Mouse (Mus musculus): Measurements from ENCODE around the gene Itga2.

Itga2 gene

GRCm38 (mm10) chr13:114885171-114885570, 46.7 kb downstream of the Itga2 start:
- DNase-seq (ENCODE audit: low spot score in 2 of 2) = no peak

- no peak for DNase-seq (ENCODE audit: low spot score in 2 of 2)
These were observed 53.2 kb downstream of the Itga2 start for GRCm38 (mm10) chr13:114878667-114879066.

GRCm38 (mm10) chr13:114876005-114876520, 55.8 kb downstream of the Itga2 start:
- DNase-seq (ENCODE audit: low spot score in 2 of 2) = no peak

- no peak for DNase-seq (ENCODE audit: low spot score in 2 of 2)
These were observed 57.2 kb downstream of the Itga2 start for GRCm38 (mm10) chr13:114874738-114875137.

- DNase-seq (ENCODE audit: low spot score in 2 of 2) = no peak
These were observed 74.4 kb downstream of the Itga2 start for GRCm38 (mm10) chr13:114857525-114857924.

- DNase-seq (ENCODE audit: low spot score in 2 of 2) = no peak
These were observed 75.7 kb downstream of the Itga2 start for GRCm38 (mm10) chr13:114856269-114856627.

GRCm38 (mm10) chr13:114855573-114856268, 76.2 kb downstream of the Itga2 start:
- DNase-seq (ENCODE audit: low spot score in 2 of 2) = no peak

- DNase-seq (ENCODE audit: low spot score in 2 of 2) = no peak
These were observed 77.5 kb downstream of the Itga2 start for GRCm38 (mm10) chr13:114854428-114854827.

GRCm38 (mm10) chr13:114854023-114854422, 77.9 kb downstream of the Itga2 start:
- DNase-seq (ENCODE audit: low spot score in 2 of 2) = no peak

- DNase-seq (ENCODE audit: low spot score in 2 of 2) = no peak
These were observed 78.7 kb downstream of the Itga2 start for GRCm38 (mm10) chr13:114853152-114853551.

- DNase-seq (ENCODE audit: low spot score in 2 of 2) = no peak
These were observed 79.4 kb downstream of the Itga2 start for GRCm38 (mm10) chr13:114852264-114853111.

- no peak for DNase-seq (ENCODE audit: low spot score in 2 of 2)
These were observed 83.0 kb downstream of the Itga2 start for GRCm38 (mm10) chr13:114848945-114849344.

- no peak for DNase-seq (ENCODE audit: low spot score in 2 of 2)
These were observed 86.1 kb downstream of the Itga2 start for GRCm38 (mm10) chr13:114845804-114846203.

GRCm38 (mm10) chr13:114843318-114843717, 88.6 kb downstream of the Itga2 start:
- DNase-seq (ENCODE audit: low spot score in 2 of 2) = no peak

GRCm38 (mm10) chr13:114840545-114840944, 91.4 kb downstream of the Itga2 start:
- DNase-seq (ENCODE audit: low spot score in 2 of 2) = no peak

GRCm38 (mm10) chr13:114839098-114839497, 92.8 kb downstream of the Itga2 start:
- no peak for DNase-seq (ENCODE audit: low spot score in 2 of 2)

- peak; percentile 35 to 63 for DNase-seq (ENCODE audit: low spot score in 2 of 2)
These were observed 93.3 kb downstream of the Itga2 start for GRCm38 (mm10) chr13:114838535-114838990.

- DNase-seq (ENCODE audit: low spot score in 2 of 2) = no peak
These were observed 94.8 kb downstream of the Itga2 start for GRCm38 (mm10) chr13:114837061-114837460.

- DNase-seq (ENCODE audit: low spot score in 2 of 2) = no peak
These were observed 97.3 kb downstream of the Itga2 start for GRCm38 (mm10) chr13:114834580-114834979.

GRCm38 (mm10) chr13:114833351-114833750, 98.5 kb downstream of the Itga2 start:
- no peak for DNase-seq (ENCODE audit: low spot score in 2 of 2)

GRCm38 (mm10) chr13:114832761-114833160, 99.1 kb downstream of the Itga2 start:
- no peak for DNase-seq (ENCODE audit: low spot score in 2 of 2)

- no peak for DNase-seq (ENCODE audit: low spot score in 2 of 2)
These were observed 100.5 kb downstream of the Itga2 start for GRCm38 (mm10) chr13:114831367-114831833.
